Mouse (Mus musculus): Measurements from ENCODE around the gene Mtmr11. TPM values are rescaled to one million over a fixed set of nuclear protein-coding genes. Genes with fewer than 3 reads are reported as not detected.
A peak's percentile ranks its signal among the peaks of the same experiment; 100 is the strongest.

Mtmr11 gene
- 15.5 and 22.3 TPM in 2 replicates for total RNA-seq (2014; rRNA removed)
- polyA plus RNA-seq (2015; fragmentation: Nextera tagmentation; extraction: Ambion mirVana), result 8.4 and 9.4 TPM in 2 replicates

DNA sequence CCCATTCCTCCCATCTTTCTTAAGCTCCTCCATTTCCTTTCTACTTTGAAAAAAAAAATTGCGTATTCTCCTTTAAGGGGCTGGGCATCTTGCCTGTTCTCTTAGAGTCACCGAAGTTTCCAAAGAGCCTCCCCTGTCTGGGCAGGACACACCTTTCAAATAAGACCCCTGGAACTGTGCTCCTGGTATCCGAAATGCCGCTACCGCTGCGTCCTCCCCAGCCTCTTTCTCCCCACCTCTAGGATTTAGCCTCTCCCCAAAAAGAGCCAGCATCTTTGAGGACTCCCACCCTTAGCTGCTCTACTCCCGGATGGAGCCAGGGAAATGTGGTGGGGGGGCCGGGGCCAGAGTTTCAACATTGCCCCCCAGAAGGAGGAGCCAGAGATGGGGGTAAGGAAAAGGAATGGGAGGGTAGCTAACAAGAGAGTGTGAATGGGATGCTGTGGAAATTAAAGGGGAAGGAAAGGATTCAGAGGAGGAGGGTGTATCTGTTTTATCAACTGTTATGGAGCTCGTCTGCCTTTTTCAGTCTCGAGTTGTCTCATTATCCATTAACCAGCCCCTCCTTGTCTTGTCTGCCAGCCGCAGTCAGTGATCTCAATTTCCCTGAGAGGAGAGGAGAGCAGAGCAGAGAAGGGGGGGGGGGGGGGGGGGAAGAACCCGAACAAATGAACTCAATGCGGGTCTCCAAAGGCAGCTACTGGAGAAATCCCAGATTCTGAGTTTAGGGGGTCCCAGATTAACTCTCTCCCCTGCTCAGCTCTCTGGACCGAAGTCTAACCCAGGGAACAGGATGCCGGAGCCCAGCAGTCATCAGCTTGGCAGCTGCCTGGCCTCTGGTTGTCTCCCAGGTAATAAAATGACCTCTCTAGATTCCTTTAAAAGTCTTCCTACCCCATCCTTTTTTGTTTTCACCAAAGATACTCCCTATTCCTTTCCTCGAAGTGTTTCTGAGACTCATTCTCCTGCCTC lies at the start of gene Mtmr11:
Mtmr11 (plus strand) TSS at position 136 of the 972 bp plus-strand sequence.
- peak within 1 kb of the TSS; percentile 46 for H3K4me3 ChIP-seq (ENCODE audit: low read depth, low read length)
- ATAC-seq (ENCODE audit: low FRiP score), result peak; percentile 51
- peak; percentile 62 for DNase-seq (ENCODE audit: low spot score)
- H3K27ac ChIP-seq (ENCODE audit: low read depth, low read length), result peak within 1 kb of the TSS; percentile 71
- H3K27me3 ChIP-seq (ENCODE audit: insufficient read depth, low read length), result no peaks in the 10 kb centered on the region
- 11% methylated on average over 14 of the region's 16 CpGs for WGBS
- peak within 1 kb of the TSS; percentile 67 for H3K9ac ChIP-seq (replicated peaks; ENCODE audit: low read length, poor library complexity, severe bottlenecking)
- no peaks in the 10 kb centered on the region; the same call in 1 of the 2 replicates for H3K36me3 ChIP-seq (ENCODE audit: insufficient read depth, low read length)
- H3K4me1 ChIP-seq (ENCODE audit: insufficient read depth, low read length), result 0 out of 2 replicates have a peak, but pooled peaks cover 3% of the 10 kb centered on the region
- peak within 1 kb of the TSS; percentile 85 for H3K4me2 ChIP-seq (ENCODE audit: low read depth, low read length, poor library complexity, severe bottlenecking)
- TF ChIP-seq CTCF (IDR thresholded peaks at IDR 0.05), result no peak
- no peaks in the 10 kb centered on the region for H3K9me3 ChIP-seq (ENCODE audit: low read length)

DNA sequence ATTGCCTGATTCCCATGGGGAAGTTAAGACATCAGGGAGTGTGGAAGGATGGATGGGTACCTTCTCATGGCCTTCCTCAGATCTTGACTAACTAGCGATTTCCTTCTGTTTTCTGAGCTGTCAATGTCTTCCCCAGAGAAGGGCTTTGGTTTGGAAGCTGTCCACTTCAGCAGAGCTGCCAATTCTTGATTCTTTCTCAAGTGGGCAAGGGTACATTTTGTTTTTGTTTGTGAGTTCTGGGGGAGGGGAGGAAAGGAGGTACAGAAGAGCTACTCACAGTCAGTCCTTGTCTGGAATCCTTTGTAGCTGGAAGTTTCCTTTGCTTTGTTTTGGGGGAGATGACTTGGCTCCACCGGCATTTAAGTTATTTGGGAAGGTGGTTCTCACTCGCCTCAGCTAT lies 48.6 kb upstream of the Mtmr11 start:
- no peak for TF ChIP-seq CTCF (IDR thresholded peaks at IDR 0.05)
- H3K27me3 ChIP-seq (ENCODE audit: insufficient read depth, low read length), result no peaks in the 10 kb centered on the region
- no peak overlapping the region for H3K4me3 ChIP-seq (ENCODE audit: low read depth, low read length)
- H3K9ac ChIP-seq (replicated peaks; ENCODE audit: low read length, poor library complexity, severe bottlenecking), result no peak overlapping the region
- ATAC-seq (ENCODE audit: low FRiP score), result no peak
- no peaks in the 10 kb centered on the region for H3K36me3 ChIP-seq (ENCODE audit: insufficient read depth, low read length)
- H3K4me1 ChIP-seq (ENCODE audit: insufficient read depth, low read length), result no peaks in the 10 kb centered on the region
- no peak overlapping the region for H3K4me2 ChIP-seq (ENCODE audit: low read depth, low read length, poor library complexity, severe bottlenecking)
- DNase-seq (ENCODE audit: low spot score), result peak; percentile 21
- no peaks in the 10 kb centered on the region for H3K9me3 ChIP-seq (ENCODE audit: low read length)
- H3K27ac ChIP-seq (ENCODE audit: low read depth, low read length), result no peak overlapping the region
- WGBS, result 65% methylated on average over 3 of the region's 3 CpGs

DNA sequence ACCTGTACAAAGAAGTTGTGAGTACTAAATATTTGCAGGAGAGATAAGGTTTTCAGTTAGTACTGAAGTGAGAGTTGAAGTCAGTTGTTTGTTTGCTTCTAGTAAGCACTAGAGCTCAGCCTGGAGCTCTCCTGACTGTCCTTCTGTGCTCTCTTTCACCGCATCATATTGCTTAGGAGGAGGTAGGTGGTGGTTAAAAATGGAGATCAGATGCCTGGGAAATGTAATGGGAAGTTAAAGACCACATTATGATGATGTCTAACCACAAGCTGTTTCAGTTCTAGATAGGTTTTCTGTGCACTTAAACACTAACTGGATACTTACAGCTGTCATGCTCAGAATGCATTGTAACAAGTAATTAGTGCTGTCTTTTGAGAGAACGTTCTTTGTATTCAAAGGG lies 43.7 kb upstream of the Mtmr11 start:
- Histone ChIP-seq H3K27me3 (ENCODE audit: insufficient read depth, low read length) (no peaks in the 10 kb centered on the region), H3K4me2 (ENCODE audit: low read depth, low read length, poor library complexity, severe bottlenecking) (no peak overlapping the region), H3K4me3 (ENCODE audit: low read depth, low read length) (no peak overlapping the region), H3K4me1 (ENCODE audit: insufficient read depth, low read length) (no peaks in the 10 kb centered on the region), H3K27ac (ENCODE audit: low read depth, low read length) (no peak overlapping the region), H3K9ac (replicated peaks; ENCODE audit: low read length, poor library complexity, severe bottlenecking) (no peak overlapping the region), H3K9me3 (ENCODE audit: low read length) (no peaks in the 10 kb centered on the region), H3K36me3 (ENCODE audit: insufficient read depth, low read length) (no peaks in the 10 kb centered on the region)
- ATAC-seq (ENCODE audit: low FRiP score) (no peak), DNase-seq (ENCODE audit: low spot score) (no peak)
- WGBS, result 86% methylated on average over 2 of the region's 2 CpGs
- TF ChIP-seq CTCF (IDR thresholded peaks at IDR 0.05), result no peak

DNA sequence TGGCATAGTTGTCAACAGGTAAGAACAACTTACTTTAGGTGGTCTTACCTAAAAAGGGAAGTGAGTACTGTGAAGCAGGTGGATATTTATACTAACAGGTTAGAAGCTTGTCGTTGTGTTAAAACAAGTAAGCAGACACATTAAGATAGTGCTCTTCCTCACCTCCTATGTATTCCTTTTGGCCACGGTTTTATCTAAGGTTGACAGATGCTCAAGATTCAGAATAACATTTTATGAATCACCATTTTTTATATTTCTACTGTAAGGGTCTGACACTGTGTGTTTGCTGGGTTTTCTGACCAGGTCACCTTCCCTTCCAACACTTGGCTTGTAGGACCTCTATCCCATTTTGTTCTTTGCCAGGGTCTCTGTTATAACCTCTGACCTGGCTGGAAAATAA lies 43.1 kb upstream of the Mtmr11 start:
- no peak for ATAC-seq (ENCODE audit: low FRiP score)
- WGBS, result 95% methylated on average over 2 of the region's 2 CpGs

DNA sequence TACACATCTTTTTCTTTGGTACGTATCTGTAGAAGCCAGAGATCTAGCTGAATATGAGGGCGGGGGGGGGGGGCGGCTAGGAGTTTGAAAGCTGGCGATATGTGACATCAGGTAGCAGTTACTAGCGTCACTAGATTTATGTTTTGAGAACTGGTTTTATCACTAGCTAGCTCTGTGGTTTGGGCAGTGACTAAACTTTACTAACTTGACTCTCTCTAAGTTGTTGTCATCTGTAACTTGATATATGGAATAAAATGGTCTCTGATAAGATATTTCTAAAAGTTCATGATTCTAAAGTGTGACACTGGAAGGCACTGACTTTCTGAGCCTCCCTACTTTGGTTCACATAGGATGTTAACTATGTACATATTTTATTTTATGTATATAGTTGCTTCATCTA lies 37.6 kb upstream of the Mtmr11 start:
- H3K4me3 ChIP-seq (ENCODE audit: low read depth, low read length), result no peak overlapping the region
- no peak for ATAC-seq (ENCODE audit: low FRiP score)

More for the DNA sequence above, 43.1 kb upstream of the Mtmr11 start:
- H3K27me3 ChIP-seq (ENCODE audit: insufficient read depth, low read length), result no peaks in the 10 kb centered on the region
- H3K27ac ChIP-seq (ENCODE audit: low read depth, low read length), result no peak overlapping the region
- no peaks in the 10 kb centered on the region for H3K9me3 ChIP-seq (ENCODE audit: low read length)
- no peaks in the 10 kb centered on the region for H3K36me3 ChIP-seq (ENCODE audit: insufficient read depth, low read length)
- no peak for DNase-seq (ENCODE audit: low spot score)
- H3K9ac ChIP-seq (replicated peaks; ENCODE audit: low read length, poor library complexity, severe bottlenecking), result no peak overlapping the region
- no peak overlapping the region for H3K4me3 ChIP-seq (ENCODE audit: low read depth, low read length)
- TF ChIP-seq CTCF (IDR thresholded peaks at IDR 0.05), result no peak
- H3K4me2 ChIP-seq (ENCODE audit: low read depth, low read length, poor library complexity, severe bottlenecking), result no peak overlapping the region
- no peaks in the 10 kb centered on the region for H3K4me1 ChIP-seq (ENCODE audit: insufficient read depth, low read length)

DNA sequence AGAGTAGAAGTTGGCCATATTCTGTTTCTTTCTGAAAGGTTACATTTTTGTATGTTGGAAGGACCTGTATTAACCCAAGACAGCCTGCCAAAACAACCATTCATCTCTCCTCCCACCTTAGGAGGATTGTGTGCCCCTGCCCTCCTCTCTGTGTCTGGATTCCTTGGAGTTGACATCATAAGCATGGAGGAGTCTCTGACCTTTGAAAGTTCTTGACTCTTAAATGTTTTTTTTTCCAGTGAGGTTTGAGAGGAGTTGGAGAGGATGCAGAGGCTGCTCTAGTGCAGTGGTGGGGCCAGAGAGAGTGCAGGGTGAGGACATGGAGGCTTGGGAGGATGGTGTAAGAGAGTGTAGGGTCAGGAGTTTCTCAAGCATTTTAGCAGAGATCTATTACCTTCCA lies 33.7 kb upstream of the Mtmr11 start:
- Histone ChIP-seq H3K36me3 (ENCODE audit: insufficient read depth, low read length) (no peaks in the 10 kb centered on the region), H3K4me2 (ENCODE audit: low read depth, low read length, poor library complexity, severe bottlenecking) (no peak overlapping the region), H3K4me1 (ENCODE audit: insufficient read depth, low read length) (no peaks in the 10 kb centered on the region), H3K27ac (ENCODE audit: low read depth, low read length) (no peak overlapping the region), H3K4me3 (ENCODE audit: low read depth, low read length) (no peak overlapping the region), H3K9me3 (ENCODE audit: low read length) (no peaks in the 10 kb centered on the region), H3K9ac (replicated peaks; ENCODE audit: low read length, poor library complexity, severe bottlenecking) (no peak overlapping the region), H3K27me3 (ENCODE audit: insufficient read depth, low read length) (no peaks in the 10 kb centered on the region)
- TF ChIP-seq CTCF (IDR thresholded peaks at IDR 0.05), result no peak
- no peak for DNase-seq (ENCODE audit: low spot score)
- no peak for ATAC-seq (ENCODE audit: low FRiP score)

More for the DNA sequence above, 37.6 kb upstream of the Mtmr11 start:
- no peak for TF ChIP-seq CTCF (IDR thresholded peaks at IDR 0.05)
- Histone ChIP-seq H3K4me2 (ENCODE audit: low read depth, low read length, poor library complexity, severe bottlenecking) (no peak overlapping the region), H3K9ac (replicated peaks; ENCODE audit: low read length, poor library complexity, severe bottlenecking) (no peak overlapping the region), H3K36me3 (ENCODE audit: insufficient read depth, low read length) (no peaks in the 10 kb centered on the region), H3K27me3 (ENCODE audit: insufficient read depth, low read length) (no peaks in the 10 kb centered on the region), H3K4me1 (ENCODE audit: insufficient read depth, low read length) (no peaks in the 10 kb centered on the region), H3K27ac (ENCODE audit: low read depth, low read length) (no peak overlapping the region), H3K9me3 (ENCODE audit: low read length) (no peaks in the 10 kb centered on the region)
- DNase-seq (ENCODE audit: low spot score), result no peak
- 91% methylated on average over 5 of the region's 5 CpGs for WGBS
